Mouse (Mus musculus) thymus, adult 18-20 months (tissue): ENCODE measurements at regions not wholly inside any gene's neighbourhood (a gene's known extent, or its start where the extent isn't known, plus 50 kb on each side); places are given as distances from the start of the nearest gene placed in this dataset.

Source experiments
- DNase-seq, 2 experiments: peaks; one replicate each; pipeline ENCODE4 v3.0.0; 2022; ENCODE audit warnings: mixed read lengths in 2 of 2

DNA sequence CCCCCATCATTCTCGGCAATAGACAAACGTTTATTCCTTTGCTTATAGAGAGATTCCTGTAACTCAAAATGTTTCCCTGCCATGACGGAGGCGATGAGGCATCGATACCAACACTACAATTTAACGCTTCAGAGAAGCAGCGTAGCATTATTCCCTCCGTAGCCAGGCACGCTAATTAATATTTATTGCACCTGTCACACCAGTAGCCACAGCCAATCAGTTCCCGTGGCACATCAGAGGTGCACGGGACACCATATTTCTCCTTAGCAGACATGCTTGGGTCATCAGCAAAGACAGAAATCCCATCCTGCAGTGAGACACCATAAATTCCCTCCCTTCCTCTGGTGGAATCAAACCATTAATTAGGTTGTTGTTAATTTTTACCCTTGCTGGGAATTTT, 399.8 kb upstream of the Tmpo start:
- no peak for DNase-seq

DNA sequence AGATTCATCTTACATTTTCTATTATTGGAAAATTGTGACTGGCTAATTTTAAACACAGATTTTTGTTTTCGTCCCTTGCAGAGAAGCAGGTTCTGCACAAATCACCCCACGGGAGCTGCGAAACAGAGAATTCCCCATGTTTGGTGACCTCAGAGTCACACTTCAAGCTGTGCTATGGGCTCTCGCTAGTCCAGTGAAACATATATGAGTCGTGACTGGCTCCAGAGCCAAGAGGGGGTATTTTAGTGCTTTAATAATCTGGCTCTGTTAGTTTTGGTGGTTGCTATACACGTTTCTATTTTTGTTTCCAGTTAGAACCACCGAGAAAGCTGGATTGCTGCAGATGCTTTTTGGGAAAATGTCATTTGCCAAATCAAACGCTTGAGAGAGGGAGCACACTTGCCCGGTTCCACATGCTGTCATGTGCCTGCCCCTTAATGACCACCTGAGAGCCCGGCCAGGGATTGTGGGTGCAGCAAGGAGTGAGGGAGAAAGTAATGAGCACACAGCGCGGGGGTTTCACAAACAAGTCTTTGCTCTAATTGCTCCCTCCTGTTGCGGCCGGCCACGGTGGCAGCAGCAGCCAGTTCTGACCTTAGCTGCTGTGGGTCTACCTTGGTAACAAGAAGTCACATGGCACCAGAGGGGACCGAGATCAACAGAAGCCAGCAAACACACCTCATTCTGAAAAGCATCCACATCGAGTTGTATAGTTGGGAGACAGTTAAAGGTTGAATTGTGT, 394.4 kb upstream of the Tmpo start:
- DNase-seq, result no peak

DNA sequence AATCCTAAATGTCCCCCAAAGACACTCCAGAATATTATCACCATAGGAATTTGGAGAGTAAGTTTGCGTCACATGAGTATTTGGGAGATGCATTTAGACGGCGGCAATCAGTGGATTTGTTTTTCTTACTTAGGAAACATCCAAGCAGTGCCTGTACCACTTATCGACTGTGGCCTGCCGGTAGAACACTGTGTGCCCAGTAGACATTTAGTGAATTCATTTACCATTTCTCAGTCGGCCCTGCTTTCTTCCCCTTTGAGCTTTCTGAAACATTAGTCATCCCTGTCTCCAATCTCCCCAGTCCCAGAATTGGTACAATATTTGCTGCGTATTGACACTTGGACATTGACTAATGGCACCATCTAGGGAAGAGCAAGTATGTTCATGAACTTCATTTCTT, 391.7 kb upstream of the Tmpo start:
- DNase-seq, result no peak

DNA sequence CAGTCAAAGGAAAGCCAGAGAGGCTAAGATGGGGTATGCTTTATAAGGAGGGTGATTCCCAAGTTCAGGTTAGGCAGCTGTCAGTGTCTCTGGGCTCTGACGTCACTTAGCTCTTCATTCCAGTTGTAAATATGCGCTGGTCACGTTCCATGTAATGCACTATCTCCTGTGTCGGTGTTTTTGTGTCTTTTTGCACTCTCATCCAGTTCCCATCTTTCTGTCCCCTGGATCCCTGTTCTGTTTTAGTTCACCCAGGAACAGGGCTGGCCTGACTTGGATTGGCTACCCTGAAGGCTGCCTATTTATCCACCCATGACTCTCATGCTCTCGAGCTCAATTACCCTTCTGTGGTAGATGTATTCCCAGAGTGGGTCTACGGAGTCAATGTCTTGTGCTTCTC, 387.9 kb upstream of the Tmpo start:
- DNase-seq, result no peak

DNA sequence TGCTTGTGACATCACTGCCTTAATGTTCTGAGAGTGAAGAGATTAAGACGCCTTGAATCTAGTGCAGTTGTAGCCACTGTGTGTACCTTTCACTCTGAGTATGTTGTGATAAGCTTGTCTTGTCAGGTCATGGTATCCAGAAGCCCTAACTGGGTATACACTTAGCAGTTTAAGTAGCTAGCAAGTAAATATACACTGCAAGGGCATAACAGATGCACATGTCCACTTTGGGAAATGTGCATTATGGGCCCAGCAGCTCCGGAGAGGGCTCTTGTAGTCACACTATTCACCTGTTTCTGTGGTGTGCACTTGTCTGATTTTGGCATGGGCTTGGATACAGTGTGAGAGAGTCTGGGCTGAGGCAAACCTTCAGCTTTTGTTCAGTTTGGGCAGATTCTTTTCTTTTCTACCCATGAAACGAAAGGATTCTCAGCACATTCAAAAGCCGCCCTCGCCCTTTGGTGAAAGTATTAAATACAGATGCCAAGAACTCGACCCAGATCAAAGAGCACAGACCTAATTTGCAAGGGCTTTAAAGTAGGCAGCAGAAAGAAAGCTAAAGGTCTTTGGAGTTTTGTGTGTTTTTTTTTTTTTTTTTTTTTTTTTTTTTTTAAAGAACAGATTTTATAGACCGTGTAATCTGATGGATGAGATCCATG, 385.1 kb upstream of the Tmpo start:
- DNase-seq, result no peak

DNA sequence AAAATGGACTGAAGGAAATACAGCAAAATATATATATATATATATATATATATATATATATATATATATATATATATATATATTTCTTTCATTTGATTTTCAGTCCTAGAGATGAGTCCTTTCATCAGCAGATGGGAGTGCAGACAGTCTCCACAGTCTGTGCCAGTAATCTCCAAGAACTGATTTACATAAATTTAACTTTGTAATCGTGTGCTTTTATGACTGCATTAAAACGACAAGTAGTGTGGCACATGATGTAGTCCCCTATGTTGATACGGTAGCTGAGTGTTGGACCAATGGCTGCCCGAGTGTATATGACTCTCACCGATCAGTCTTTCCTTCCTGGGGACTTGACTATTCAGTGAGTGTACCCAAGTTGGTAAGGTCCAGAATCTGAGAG, 378.2 kb upstream of the Tmpo start:
- no peak for DNase-seq

DNA sequence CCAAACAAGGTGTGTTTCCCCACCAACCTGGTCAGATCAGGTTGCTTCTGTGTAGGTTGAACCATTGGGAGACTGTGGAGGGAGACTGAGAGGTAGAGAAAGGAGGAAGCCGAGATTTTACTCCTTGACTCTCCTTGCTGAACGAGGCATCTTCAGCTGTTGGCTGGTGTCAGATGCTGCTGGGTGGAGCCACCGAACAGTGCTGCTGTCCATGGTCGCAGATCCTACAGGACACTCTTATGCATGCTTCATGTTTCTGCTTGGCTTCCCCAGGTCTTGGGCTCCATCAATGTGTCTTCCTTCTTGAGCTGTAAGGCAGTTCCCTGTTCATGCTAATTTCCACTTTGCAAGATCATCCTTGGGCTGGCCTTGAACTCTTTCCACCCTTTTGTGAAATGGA, 367.0 kb upstream of the Tmpo start:
- DNase-seq, result no peak

DNA sequence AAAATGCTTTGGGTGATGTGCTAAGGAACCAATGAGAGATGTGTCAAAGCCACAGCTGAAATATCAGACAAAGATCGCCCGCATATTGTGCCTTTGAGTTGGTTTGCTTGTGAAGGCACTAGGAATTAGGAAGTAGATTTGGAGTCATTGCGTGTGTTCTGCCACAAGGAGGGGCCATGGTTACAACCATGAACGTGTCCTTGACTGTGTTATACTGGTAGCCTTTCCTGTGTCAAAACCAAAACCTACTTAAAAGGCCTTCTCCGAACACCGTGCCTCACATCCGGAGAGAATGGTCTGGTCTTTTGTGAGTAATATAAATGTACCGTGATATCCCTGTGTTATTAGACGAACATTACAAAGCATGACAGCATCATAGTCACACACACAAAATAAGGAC, 365.0 kb upstream of the Tmpo start:
- DNase-seq, result no peak

DNA sequence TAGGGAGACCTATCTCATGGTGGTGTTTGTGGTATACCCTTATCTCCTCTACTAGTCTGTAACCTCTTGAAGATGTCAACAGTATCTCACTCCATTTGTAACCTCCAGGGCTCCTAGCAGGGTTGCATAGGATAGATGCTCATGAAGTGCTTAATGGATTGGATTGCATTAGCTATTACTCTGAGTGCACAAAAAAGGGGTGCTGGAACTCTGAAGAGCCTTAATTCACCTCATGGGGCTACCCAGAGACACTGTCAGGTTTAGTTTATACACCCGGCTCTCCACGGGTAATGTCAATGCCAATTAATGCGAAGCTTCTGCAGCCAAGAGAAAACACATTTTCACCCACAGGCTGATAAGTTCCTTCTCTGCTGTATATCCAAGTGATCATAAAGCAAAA, 364.3 kb upstream of the Tmpo start:
- no peak for DNase-seq

DNA sequence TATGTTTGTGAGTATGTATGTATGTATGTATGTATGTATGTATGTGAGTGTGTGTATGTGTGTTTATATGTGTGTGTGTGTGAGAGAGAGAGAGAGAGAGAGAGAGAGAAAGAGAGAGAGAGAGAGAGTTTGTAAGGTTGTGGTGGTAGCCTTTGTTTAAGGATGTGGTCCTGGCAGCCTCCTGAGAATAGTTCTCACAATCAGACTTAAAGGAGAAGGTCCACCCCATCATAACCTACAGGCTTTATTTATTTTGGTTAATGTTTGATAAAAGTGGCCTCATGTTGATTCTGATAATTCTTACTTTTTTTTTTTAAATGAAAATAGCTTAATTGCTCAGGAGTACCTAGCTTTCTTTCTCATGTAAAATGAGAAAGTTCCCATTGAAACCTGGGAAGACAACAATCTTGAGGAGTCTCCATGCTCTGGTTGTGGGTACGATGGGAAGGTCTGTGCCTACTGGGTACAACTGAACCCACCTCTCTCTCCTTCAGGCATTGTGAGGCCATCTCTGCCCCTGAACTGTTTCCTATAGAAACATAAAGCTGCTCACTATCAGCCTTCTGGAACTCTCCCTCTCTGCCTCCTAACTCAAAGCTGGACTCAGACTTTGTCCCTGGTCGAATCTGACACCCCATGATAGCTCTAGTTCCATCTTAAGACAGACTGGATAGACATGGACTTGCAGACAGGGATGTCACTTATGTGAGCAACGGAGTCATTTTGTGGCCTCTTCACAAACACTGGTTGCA, 362.2 kb upstream of the Tmpo start:
- DNase-seq, result no peak

DNA sequence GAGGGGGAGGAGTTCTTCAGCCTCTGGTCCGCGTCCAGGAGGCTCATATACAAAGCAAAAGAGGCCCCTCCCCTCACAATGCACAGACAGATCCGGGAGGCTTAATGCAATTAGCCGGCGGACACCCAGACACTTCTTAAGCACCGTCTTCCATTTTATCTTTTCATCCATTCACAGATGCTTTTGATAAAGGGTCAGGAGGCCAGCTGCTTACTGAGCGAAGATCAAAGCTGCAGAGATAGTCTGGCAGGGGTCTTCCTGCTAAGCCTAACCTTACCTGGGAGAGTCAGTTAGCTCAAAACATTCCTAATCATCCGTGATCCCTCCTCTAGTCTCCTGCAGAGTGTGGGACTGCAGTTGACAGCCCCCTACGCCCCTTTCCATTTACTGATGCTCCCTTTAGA, 361.1 kb upstream of the Tmpo start:
- DNase-seq, result no peak

DNA sequence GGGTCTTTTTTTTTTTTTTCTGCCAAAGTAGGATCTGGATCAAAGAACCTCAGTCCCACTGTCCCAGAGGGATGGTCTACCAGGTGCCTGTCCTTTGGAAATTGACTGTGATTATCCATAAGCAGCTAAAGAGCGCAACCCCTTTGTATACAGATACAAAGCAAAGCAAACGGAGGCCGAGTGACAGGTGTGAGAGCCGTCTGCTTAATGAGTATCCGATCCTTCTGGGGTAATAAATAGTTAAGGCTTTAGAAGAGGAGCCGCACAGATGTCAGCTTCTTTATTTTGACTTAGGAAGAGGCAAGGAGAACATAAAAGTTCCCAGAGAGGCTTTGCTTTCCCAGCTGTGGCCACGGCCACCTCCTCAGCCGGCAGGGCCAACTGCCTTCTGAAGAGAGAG, 356.1 kb upstream of the Tmpo start:
- DNase-seq, result no peak

DNA sequence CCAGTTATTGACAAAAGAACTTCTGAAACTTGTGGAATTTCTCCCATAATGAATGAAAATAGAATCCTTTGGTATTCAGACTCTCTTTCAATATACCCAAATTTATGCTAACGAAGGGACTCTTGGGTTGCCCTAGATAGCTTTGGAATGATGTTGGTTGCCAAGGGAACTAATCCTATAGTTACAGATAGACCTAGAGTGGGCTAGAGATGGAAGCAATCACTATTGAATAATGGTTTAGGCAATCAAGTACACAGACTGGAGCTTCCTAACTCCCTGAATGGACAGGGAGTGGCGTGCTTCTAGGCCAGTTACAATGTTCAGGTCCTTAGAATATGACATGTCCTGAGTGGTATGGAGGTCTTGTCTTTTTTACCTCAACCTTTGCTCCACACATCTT, 354.3 kb upstream of the Tmpo start:
- DNase-seq, result no peak

DNA sequence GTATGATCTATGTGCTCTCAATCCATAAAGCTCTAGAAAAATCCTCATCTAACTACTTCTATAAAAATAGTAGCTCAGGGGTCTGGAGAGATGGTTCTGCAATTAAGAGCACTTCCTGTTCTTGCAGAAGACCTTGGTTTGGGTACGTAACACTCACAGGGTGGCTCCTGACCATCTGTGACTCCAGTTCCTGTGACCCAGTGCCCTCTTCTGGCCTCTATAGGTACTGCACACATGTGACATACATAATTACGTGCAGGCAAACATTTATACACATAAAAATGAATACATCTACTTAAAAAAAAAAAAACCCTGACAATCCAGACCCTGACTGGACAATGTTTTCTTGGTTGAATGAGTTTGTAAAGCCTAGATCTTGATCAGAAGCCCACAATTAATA, 347.2 kb upstream of the Tmpo start:
- DNase-seq, result no peak

DNA sequence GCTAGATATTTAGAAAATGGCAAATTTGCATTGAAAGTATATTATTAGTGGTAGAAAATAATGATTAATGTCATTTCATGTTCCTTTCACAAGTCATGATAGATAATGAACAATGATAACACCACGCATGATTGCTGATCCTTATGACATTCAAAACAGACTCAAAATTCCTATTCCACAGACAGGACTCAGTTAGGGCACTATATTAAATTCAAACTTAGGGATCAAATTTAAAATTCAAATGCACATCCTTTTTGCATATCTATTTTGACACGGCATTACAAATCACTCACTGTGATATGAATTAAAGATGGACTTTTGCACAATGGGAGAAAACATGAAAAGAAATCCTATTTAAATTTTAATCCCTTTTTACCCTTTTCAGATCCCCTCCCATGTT, 340.1 kb upstream of the Tmpo start:
- DNase-seq, result no peak

DNA sequence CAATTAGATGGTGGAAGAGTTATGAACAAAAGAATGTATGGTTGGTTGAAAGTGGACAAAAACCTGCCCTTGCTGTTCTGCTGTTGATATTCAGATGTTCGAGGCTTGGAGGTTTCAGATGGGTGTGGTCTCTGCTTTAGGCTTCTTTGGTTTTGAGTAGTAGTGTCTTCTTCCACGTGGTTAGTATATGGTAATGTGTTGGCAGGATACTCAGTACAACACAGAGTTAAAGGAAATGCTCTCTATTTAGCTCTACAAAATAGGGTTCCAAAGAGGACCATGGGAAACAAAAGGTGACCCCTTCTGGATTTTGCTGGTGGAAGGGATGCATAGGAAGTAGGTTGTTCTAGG, 333.9 kb upstream of the Tmpo start:
- DNase-seq, result no peak

DNA sequence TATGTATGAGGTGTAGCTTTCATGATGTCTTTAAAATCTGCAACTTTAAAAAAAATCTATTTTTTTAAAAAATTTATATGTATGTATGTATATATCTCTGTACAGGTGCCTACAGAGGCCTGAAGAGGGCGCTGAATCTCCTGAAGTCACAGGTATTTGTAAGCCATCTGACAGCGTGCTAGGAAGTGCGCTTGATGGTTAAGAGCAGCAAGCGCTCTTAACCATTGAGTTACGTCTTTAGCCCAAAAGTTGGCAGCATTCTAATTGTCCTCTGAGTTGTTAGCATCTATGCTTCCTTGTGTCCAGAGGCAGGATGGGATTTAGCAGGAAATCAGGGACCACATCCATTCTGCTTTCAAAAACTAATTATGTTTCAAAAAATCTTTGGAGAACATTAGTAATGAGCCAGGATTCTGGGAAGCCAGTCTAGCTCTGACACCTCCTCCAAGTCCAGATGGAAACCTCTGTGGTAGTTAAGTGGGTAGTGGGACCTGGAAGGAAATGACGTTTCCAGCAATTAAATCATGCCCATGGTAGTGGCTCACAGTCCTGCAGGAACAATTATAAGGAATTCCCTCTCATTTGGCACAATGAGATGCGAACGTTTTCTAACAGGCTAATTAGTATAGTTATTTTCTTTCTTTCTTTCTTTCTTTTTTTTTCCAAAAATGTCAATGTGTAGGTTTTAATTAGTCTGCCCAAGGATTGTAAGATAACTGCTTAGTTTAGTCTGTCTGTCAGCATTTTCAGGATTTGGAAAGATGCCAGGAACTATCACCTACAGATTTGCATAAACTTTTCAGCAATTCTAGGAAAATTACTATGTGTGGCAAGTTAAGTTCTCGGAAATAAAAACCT, 333.3 kb upstream of the Tmpo start:
- DNase-seq, result no peak

DNA sequence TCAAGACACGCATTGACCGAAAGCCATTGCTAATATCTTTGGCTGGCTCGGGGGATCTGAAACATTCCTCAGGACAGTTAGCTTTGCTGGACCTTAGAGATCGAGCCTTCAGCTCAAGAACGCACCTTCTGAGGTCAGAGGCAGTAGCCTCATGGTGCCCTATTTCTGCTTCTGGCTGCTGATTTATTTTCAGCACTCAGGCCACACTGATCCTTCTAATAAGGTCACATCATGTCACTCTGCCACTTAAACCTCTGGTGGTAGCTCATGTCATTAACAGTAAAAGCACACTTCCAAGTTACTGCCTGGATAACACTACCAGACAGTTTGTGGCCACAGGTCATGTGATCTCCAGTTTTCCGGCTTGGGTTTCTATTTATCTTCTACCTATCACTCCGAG, 325.9 kb upstream of the Tmpo start:
- DNase-seq, result no peak

DNA sequence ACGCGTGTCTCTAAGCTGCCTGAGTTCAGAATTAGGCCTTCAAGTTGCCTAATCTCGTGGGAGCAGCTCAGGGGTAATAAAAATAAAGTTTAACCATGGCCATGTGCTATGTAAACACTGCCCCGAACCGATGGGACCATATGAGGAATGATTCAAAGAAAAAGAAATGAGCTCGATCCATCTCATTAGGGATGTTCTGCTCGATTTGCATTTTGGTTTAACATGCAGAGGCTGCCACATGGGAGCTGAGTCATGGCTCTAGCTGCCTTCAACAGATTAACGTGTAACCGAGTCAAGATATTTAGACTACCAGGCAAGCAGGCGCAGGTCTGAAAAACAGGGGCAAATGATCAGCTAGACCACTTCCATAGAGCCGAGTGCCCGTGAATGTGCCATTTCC, 323.8 kb upstream of the Tmpo start:
- no peak for DNase-seq

DNA sequence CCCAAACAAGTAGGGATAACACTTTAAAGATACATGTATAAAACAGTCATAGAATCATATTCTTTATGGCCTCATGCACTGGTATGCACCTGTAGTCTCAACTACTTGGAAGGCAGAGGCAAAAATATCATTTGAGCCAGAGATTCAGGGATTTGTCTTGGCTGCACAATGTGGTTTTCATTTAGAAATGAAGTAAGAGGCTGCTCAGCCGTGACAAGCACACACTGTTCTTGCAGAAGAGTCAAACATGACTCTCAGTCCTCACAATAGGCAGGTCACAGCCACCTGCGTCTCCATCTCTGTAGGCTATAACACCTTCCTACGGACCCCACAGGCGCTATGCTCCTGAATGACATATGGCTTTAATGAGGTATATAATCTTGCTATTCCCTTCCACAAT, 317.4 kb upstream of the Tmpo start:
- DNase-seq, result no peak

DNA sequence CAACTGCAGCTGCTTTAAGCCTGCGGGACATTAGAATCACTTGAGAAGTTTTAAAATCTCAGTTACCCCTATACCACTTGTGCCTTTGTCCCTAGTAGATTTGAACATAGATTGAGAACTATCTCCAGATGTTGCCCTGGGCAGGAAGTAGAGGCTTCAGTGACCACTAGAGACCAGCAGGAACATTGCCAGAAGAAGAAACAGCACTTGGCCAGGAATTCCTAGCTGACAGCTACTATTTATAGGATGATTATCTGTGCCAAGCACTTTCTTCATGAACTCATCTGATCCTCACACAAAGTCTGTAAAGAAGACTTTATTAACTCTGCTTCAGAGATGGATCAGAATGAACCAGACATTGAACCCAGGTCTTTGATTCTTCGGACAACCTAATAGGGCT, 283.6 kb upstream of the Tmpo start:
- no peak for DNase-seq

DNA sequence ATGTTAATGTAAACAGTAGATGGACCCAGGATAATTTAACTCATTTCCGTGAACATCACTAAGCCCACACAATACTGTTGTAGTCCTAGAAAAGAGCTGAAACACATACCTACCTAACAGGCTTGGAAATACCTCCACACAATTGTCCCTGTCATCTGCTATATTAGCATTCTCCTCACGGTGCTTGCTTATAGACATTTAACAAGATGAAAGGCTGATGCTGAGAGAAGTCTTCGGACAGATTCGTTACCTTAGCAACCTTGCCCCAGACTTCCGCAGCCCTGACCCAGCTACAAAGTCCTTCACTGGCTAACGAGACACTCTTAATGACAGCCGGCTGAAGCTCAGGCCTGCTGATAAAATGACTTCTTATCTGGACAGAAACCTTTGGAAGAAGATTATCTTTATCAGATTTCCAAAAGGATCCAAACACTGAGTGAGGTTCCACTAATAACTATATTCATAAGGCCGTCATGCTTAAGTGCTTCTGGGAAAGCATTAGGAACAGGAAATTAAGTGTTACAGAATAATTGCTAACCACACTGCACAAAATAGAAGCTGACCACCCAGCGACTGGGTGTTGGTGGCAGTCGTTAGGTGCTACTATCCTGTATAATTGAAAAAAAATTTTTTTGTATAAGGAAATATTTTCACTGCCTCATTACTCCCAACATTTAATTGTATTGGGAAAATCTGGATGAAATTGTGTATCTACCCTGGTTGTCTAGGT, 267.0 kb upstream of the Tmpo start:
- no peak for DNase-seq

DNA sequence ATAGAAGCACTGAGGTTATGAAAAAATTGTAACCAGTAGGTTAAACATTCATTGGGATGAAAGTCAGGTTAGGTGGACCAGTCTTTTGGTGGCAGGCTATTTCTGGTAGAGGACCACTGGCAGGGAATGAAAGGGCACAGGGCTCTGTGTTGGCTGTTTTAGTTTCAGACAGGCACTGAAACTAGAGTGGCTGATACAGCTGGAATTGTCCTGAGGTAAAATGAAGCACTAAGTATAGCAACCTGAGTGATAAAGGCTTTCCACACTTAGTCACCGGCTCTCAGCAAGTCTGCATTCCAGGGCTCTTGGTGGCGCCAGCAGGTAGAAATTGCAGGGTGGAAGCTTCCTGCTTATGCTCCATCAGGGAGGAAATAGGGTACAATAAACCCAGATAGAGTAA, 262.2 kb upstream of the Tmpo start:
- no peak for DNase-seq
